Mouse (Mus musculus) MEL (cell line): ENCODE results near the gene Gdf3. TPM values are rescaled to one million over a fixed set of nuclear protein-coding genes. Genes with fewer than 3 reads are reported as not detected.

Experiments
- DNase-seq: peaks from one replicate; pipeline ENCODE4 v3.0.0; 2011; ENCODE audit warnings: low read depth, low spot score
- H3K27ac ChIP-seq: 2 replicates; pipeline ENCODE4 v1.5.1; 2012; ENCODE audit warnings: low read depth, mild to moderate bottlenecking, control low read depth, low read length, moderate library complexity; ENCODE audit not compliant: control insufficient read depth
- H3K27me3 ChIP-seq, 2 experiments: fragments of 150-350 bp in 1 of 2; sonication (generic) in 1 of 2; 2 replicates each; pipeline ENCODE4 v1.6.1; 2012; ENCODE audit warnings: low read length in 2 of 2, mild to moderate bottlenecking in 2 of 2, improper control_type of control experiment in 1 of 2, moderate library complexity in 1 of 2; ENCODE audit not compliant: insufficient read depth in 2 of 2, control insufficient read depth in 1 of 2
- H3K36me3 ChIP-seq, 2 experiments: 2 replicates each; pipeline ENCODE4 v1.6.1; 2012 to 2014; ENCODE audit warnings: low read length in 2 of 2, improper control_type of control experiment in 1 of 2, inconsistent platforms in 1 of 2, mild to moderate bottlenecking in 1 of 2; ENCODE audit not compliant: insufficient read depth in 2 of 2, control insufficient read depth in 1 of 2
- H3K4me1 ChIP-seq, 2 experiments: fragments of 150-350 bp in 1 of 2; sonication (generic) in 1 of 2; 2 replicates each; pipeline ENCODE4 v1.6.1; 2012; ENCODE audit warnings: low read length in 2 of 2, improper control_type of control experiment in 1 of 2, mild to moderate bottlenecking in 1 of 2; ENCODE audit not compliant: insufficient read depth in 2 of 2, control insufficient read depth in 1 of 2
- H3K4me3 ChIP-seq, 2 experiments: fragments of 150-350 bp in 1 of 2; sonication (generic) in 1 of 2; 2 replicates each; pipeline ENCODE4 v1.5.1; 2012; ENCODE audit warnings: low read depth in 2 of 2, low read length in 2 of 2, mild to moderate bottlenecking in 2 of 2, moderate library complexity in 2 of 2, control low read depth in 1 of 2, improper control_type of control experiment in 1 of 2; ENCODE audit not compliant: control insufficient read depth in 1 of 2, insufficient read depth in 1 of 2
- H3K79me2 ChIP-seq: 2 replicates; pipeline ENCODE4 v1.6.1; 2012; ENCODE audit warnings: mild to moderate bottlenecking, low read length, moderate library complexity; ENCODE audit not compliant: control insufficient read depth, poor library complexity, insufficient read depth
- H3K9ac ChIP-seq: 2 replicates; pipeline ENCODE4 v1.6.1; 2012; ENCODE audit warnings: low read depth, mild to moderate bottlenecking, control low read depth, low read length, moderate library complexity; ENCODE audit not compliant: control insufficient read depth, poor library complexity, severe bottlenecking
- H3K9me3 ChIP-seq: fragments of 150-350 bp; sonication (generic); replicated peaks from 2 replicates; pipeline ENCODE4 v1.6.1; 2012; ENCODE audit warnings: mild to moderate bottlenecking, low read length, improper control_type of control experiment, moderate library complexity; ENCODE audit not compliant: insufficient read depth
- CHD1 ChIP-seq: IDR thresholded peaks from 2 replicates; pipeline ENCODE4 v1.6.1; 2012; ENCODE audit warnings: low read depth, mild to moderate bottlenecking, inconsistent platforms, low read length, improper control_type of control experiment
- CHD2 ChIP-seq: IDR thresholded peaks from 2 replicates; pipeline ENCODE4 v1.6.1; 2011; ENCODE audit warnings: low read length, improper control_type of control experiment
- CTCF ChIP-seq, 3 experiments: IDR thresholded peaks in 2 of 3; conservative IDR thresholded peaks in 1 of 3; 2 replicates each; pipeline ENCODE4 v1.5.1; 2011 to 2012; ENCODE audit warnings: low read length in 3 of 3, low read depth in 2 of 3, mild to moderate bottlenecking in 2 of 3, improper control_type of control experiment in 1 of 3, inconsistent platforms in 1 of 3, mixed read lengths in 1 of 3, moderate library complexity in 1 of 3; ENCODE audit not compliant: control insufficient read depth in 1 of 3, insufficient read depth in 1 of 3, poor library complexity in 1 of 3, severe bottlenecking in 1 of 3
- E2F4 ChIP-seq: IDR thresholded peaks from 2 replicates; pipeline ENCODE4 v1.6.1; 2011; ENCODE audit warnings: low read depth, low read length, improper control_type of control experiment, borderline replicate concordance
- ELF1 ChIP-seq: IDR thresholded peaks from 2 replicates; pipeline ENCODE4 v1.6.1; 2014; ENCODE audit warnings: low read depth, mild to moderate bottlenecking, inconsistent platforms, low read length, improper control_type of control experiment, moderate library complexity
- ETS1 ChIP-seq: IDR thresholded peaks from 2 replicates; pipeline ENCODE4 v1.6.1; 2012; ENCODE audit warnings: low read depth, mild to moderate bottlenecking, inconsistent platforms, low read length, improper control_type of control experiment, moderate library complexity
- JUND ChIP-seq: IDR thresholded peaks from 2 replicates; pipeline ENCODE4 v1.6.1; 2011; ENCODE audit warnings: low read depth, mild to moderate bottlenecking, improper control_type of control experiment, low read length
- MXI1 ChIP-seq: IDR thresholded peaks from 2 replicates; pipeline ENCODE4 v1.6.1; 2011; ENCODE audit warnings: mild to moderate bottlenecking, low read depth, low read length, improper control_type of control experiment
- MYB ChIP-seq: IDR thresholded peaks from 2 replicates; pipeline ENCODE4 v1.6.1; 2011; ENCODE audit warnings: mild to moderate bottlenecking, low read depth, low read length, improper control_type of control experiment
- MYC ChIP-seq: IDR thresholded peaks from 2 replicates; pipeline ENCODE4 v1.6.1; 2011; ENCODE audit warnings: low read depth, mild to moderate bottlenecking, low read length, improper control_type of control experiment, moderate library complexity
- POLR2A ChIP-seq, 2 experiments: IDR thresholded peaks; 2 replicates each; pipeline ENCODE4 v1.6.1; 2011 to 2012; ENCODE audit warnings: low read length in 2 of 2, mild to moderate bottlenecking in 2 of 2, control low read depth in 1 of 2, improper control_type of control experiment in 1 of 2, low read depth in 1 of 2, moderate library complexity in 1 of 2; ENCODE audit not compliant: control insufficient read depth in 1 of 2, insufficient read depth in 1 of 2, poor library complexity in 1 of 2
- RCOR1 ChIP-seq: IDR thresholded peaks from 2 replicates; pipeline ENCODE4 v1.6.1; 2012; ENCODE audit warnings: low read depth, mild to moderate bottlenecking, inconsistent platforms, low read length, improper control_type of control experiment
- SMC3 ChIP-seq: IDR thresholded peaks from 2 replicates; pipeline ENCODE4 v1.6.1; 2011; ENCODE audit warnings: low read depth, low read length, improper control_type of control experiment
- TAL1 ChIP-seq: IDR thresholded peaks from 2 replicates; pipeline ENCODE4 v1.6.1; 2012; ENCODE audit warnings: mild to moderate bottlenecking, inconsistent platforms, low read length, moderate library complexity, mixed read lengths
- TBP ChIP-seq: IDR thresholded peaks from 2 replicates; pipeline ENCODE4 v1.8.0; 2011; ENCODE audit warnings: low read depth, low read length, improper control_type of control experiment
- UBTF ChIP-seq: IDR thresholded peaks from 2 replicates; pipeline ENCODE4 v1.6.1; 2012; ENCODE audit warnings: low read depth, mild to moderate bottlenecking, inconsistent platforms, low read length, improper control_type of control experiment, moderate library complexity, borderline replicate concordance; ENCODE audit not compliant: insufficient read depth
- USF2 ChIP-seq, 2 experiments: IDR thresholded peaks; 2 replicates each; pipeline ENCODE4 v1.6.1; 2011 to 2012; ENCODE audit warnings: improper control_type of control experiment in 2 of 2, low read length in 2 of 2, borderline replicate concordance in 1 of 2, inconsistent platforms in 1 of 2, low read depth in 1 of 2, mild to moderate bottlenecking in 1 of 2; ENCODE audit not compliant: insufficient read depth in 1 of 2
- ZKSCAN1 ChIP-seq: IDR thresholded peaks from 2 replicates; pipeline ENCODE4 v1.6.1; 2012; ENCODE audit warnings: low read depth, mild to moderate bottlenecking, inconsistent platforms, low read length, improper control_type of control experiment, moderate library complexity
- ZMIZ1 ChIP-seq: IDR thresholded peaks from 2 replicates; pipeline ENCODE4 v1.6.1; 2012; ENCODE audit warnings: low read depth, mild to moderate bottlenecking, inconsistent platforms, low read length, improper control_type of control experiment, moderate library complexity
- ZNF384 ChIP-seq: IDR thresholded peaks from 2 replicates; pipeline ENCODE4 v1.6.1; 2012; ENCODE audit warnings: low read depth, mild to moderate bottlenecking, inconsistent platforms, low read length, improper control_type of control experiment
- polyA plus RNA-seq, 2 experiments: library from polyadenylated mRNA; stranded (reverse) in 1 of 2; unstranded in 1 of 2; fragments of >175 nt in 1 of 2; fragments of >200 nt in 1 of 2; gene quantifications; 2 replicates each; pipeline versions ENCODE4 v1.2.1 to v1.2.4; 2012; ENCODE audit warnings: low replicate concordance in 2 of 2, low read depth in 1 of 2; ENCODE audit not compliant: insufficient read length in 2 of 2, insufficient read depth in 1 of 2, missing spikeins in 1 of 2
- total RNA-seq: library from RNA; depleted of rRNA; stranded (reverse); fragments of 300-350 nt; gene quantifications from 2 replicates; pipeline ENCODE4 v1.2.3, GENCODE M21; 2012

Gdf3 gene
- total and polyA plus RNA-seq, 3 experiments: 42.8 to 50.2 TPM; not detected in 1

DNA sequence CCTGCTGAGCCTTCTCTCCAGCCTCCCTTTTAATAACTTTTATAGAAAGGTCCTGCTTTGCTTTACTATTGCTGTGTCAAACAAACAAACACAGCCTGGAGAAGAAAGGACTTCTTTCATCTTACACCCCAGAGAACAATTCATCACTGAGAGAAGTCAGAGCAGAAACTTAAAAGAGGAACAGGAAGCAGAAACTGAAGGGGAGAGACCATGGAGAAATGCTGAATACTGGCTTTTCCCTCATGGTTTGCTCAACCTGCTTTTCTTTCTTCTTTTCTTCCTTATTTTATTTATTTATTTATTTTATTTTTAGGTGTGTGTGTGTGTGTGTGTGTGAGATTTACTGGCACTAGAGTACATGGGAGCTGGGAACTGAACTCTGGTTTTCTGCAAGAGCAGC, 5.6 kb downstream of the Gdf3 start:
- Histone ChIP-seq H3K4me3 (no peak overlapping the region), H3K9me3 (no peaks in the 10 kb centered on the region), H3K9ac (no peak overlapping the region), H3K36me3 (peaks cover 0 to 21% of the 10 kb centered on the region in 2 experiments; a peak in 3 of 4 replicates), H3K4me1 (peaks cover 5 to 19% of the 10 kb centered on the region in 2 experiments), H3K27me3 (no peaks in the 10 kb centered on the region), H3K79me2 (peaks cover 24% of the 10 kb centered on the region), H3K27ac (peak overlapping the region; percentile 57)
- TF ChIP-seq POLR2A (IDR thresholded peaks at IDR 0.05; ENCODE audit: control insufficient read depth in 1 of 2, insufficient read depth in 1 of 2, low read depth in 1 of 2, low read length in 2 of 2, poor library complexity in 1 of 2): peak in 1 of 2 experiments; percentile 32; a peak in 1 of 4 replicates
- peak; percentile 65; the same call in 1 of the 2 replicates for TF ChIP-seq ELF1
- 0 out of 2 replicates have a peak, but pooled peaks have one; percentile 38 for TF ChIP-seq TBP
- 0 out of 2 replicates have a peak, but pooled peaks have one; percentile 11 for TF ChIP-seq ETS1
- no peak for TF ChIP-seq SMC3
- TF ChIP-seq ZKSCAN1: no peak
- TF ChIP-seq MYC: peak; percentile 38; the same call in 1 of the 2 replicates
- DNase-seq: peak; percentile 72

DNA sequence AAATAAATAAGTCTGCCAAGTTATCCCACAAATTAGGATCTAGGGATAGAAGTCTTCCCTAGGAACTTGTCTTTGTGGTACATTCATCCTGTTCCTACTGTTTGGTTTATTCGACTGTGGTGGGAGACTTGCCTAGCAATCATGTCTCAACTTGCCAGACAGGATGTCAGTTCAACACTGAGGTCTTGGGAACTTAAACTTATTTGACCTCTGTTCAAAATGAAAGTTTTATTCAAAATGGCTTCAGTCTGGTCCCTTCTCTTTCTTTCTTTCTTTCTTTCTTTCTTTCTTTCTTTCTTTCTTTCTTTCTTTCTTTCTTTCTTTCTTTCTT, 6.9 kb downstream of the Gdf3 start:
- H3K27ac ChIP-seq: peak overlapping the region; percentile 87
- DNase-seq: no peak
- peaks cover 12% of the 10 kb centered on the region for H3K79me2 ChIP-seq
- H3K4me1 ChIP-seq: peaks cover 5 to 13% of the 10 kb centered on the region in 2 experiments
- H3K9me3 ChIP-seq: no peaks in the 10 kb centered on the region
- H3K4me3 ChIP-seq: peak overlapping the region; percentile 70 to 94; a peak in 3 of 4 replicates
- H3K9ac ChIP-seq: peak overlapping the region; percentile 86
- H3K27me3 ChIP-seq: no peaks in the 10 kb centered on the region
- TF ChIP-seq ZNF384: no peak
- TF ChIP-seq JUND: no peak
- no peak for TF ChIP-seq E2F4
- TF ChIP-seq UBTF: no peak
- TF ChIP-seq ZMIZ1: no peak
- no peak for TF ChIP-seq POLR2A (IDR thresholded peaks at IDR 0.05; ENCODE audit: control insufficient read depth in 1 of 2, insufficient read depth in 1 of 2, low read depth in 1 of 2, low read length in 2 of 2, poor library complexity in 1 of 2)
- TF ChIP-seq RCOR1: no peak
- TF ChIP-seq SMC3: no peak
- no peak for TF ChIP-seq CHD2
- TF ChIP-seq TAL1: no peak
- TF ChIP-seq USF2 (IDR thresholded peaks at IDR 0.05; ENCODE audit: borderline replicate concordance in 1 of 2, insufficient read depth in 1 of 2, low read depth in 1 of 2, low read length in 2 of 2): no peak
- TF ChIP-seq MYB: no peak
- TF ChIP-seq CHD1: no peak
- no peak for TF ChIP-seq CTCF (IDR thresholded peaks at IDR 0.05 in 2 of 3, conservative IDR thresholded peaks at IDR 0.05 in 1 of 3; ENCODE audit: control insufficient read depth in 1 of 3, insufficient read depth in 1 of 3, low read depth in 2 of 3, low read length in 3 of 3, poor library complexity in 1 of 3, severe bottlenecking in 1 of 3)
- TF ChIP-seq ZKSCAN1: no peak
- TF ChIP-seq MXI1: no peak
- H3K36me3 ChIP-seq: peaks cover 0 to 17% of the 10 kb centered on the region in 2 experiments; a peak in 3 of 4 replicates
